Mouse (Mus musculus): ENCODE measurements around the gene Rusc2.

Rusc2 gene

DNA sequence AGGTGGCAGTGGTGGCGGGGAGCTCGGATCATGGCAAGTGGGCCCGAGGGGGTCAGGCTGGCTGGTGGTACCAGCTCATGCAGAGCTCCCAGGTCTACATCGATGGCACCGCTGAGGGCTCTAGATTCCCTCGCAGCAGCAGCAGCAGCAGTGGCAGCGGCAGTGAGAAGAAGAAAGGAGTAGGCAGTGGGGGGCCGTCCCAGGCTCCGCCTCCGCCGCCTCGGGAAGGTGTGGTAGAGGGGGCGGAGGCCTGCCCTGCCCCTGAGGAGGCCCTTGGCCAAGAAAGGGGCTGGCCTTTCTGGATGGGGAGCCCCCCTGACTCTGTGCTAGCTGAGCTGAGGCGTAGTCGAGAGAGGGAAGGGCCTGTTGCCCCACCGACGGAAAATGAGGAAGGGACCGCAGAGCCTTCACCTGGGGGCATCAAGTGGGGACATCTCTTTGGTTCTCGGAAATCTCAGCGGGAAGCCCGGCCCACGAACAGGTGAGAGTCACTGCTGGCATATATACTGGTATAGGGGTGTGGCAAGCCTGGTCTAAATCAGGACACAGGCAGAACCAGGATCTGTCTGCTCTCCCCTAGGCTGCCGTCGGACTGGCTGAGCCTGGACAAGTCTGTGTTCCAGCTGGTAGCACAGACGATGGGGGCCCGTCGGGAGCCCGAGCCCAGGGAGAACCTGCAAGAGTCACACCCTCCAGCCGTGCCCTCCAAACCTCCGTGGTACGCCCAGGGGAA is 44.0 kb downstream of the Rusc2 start:
- in situ Hi-C loops (cut with MboI; ENCODE audit: low pct_unique_long_range_greater_than_20kb in 1 of 2, low sequenced_read_pairs in 2 of 2, unreplicated experiment in 1 of 2), result no loop called here

DNA sequence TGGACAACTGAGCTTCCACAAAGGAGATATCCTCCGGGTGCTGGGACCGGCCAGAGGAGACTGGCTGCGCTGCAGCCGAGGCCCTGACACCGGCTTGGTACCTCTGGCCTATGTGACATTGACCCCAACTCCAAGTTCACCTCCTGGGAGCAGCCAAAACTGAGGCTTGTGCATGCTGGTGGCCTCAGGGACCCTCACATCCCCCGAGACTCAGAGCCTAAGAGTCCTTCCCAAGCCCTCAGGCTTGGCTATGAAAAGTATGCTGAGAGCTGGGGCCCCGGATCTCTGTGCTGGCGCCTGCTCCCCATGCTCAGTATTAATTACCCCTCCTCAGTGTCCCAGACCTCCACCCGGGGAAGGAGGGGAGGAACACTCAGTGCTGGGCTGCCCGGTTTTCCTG is 44.7 kb downstream of the Rusc2 start:
- in situ Hi-C loops (cut with MboI; ENCODE audit: low pct_unique_long_range_greater_than_20kb in 1 of 2, low sequenced_read_pairs in 2 of 2, unreplicated experiment in 1 of 2), result no loop called here

DNA sequence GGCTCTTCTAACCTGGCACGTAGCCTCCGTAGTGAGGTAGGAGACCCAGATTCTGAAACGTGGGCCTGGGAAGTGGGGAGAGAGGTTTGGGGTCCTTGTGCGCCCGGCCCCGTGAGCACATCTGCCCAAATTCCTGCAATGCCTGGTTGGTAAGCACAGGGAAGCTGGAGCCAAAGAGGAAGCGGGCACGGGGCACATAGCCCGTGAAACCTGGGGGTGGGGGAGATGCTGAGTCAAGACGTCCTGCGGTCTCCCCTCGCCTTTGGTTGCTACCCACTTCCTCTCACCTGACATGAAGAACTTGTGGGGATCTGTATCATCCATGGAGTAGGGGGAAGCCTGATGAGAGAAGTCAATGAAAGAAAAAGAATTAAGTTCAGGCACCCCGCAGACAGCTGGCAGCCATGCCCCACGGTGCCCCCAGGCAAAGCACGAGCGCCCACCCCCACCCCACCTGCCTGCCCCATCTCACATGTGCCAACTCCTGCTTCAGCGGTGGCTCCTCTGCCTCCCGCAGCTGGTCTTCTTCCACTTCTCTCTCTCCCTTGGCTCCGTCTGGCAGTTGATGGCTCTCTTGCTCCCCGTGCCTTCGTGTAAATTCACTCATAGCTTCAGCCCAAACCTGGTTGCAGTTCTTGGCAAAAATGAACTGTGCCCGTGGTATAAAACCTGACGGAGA is 45.9 kb downstream of the Rusc2 start:
- in situ Hi-C loops (cut with MboI; ENCODE audit: low pct_unique_long_range_greater_than_20kb in 1 of 2, low sequenced_read_pairs in 2 of 2, unreplicated experiment in 1 of 2), result no loop called here

DNA sequence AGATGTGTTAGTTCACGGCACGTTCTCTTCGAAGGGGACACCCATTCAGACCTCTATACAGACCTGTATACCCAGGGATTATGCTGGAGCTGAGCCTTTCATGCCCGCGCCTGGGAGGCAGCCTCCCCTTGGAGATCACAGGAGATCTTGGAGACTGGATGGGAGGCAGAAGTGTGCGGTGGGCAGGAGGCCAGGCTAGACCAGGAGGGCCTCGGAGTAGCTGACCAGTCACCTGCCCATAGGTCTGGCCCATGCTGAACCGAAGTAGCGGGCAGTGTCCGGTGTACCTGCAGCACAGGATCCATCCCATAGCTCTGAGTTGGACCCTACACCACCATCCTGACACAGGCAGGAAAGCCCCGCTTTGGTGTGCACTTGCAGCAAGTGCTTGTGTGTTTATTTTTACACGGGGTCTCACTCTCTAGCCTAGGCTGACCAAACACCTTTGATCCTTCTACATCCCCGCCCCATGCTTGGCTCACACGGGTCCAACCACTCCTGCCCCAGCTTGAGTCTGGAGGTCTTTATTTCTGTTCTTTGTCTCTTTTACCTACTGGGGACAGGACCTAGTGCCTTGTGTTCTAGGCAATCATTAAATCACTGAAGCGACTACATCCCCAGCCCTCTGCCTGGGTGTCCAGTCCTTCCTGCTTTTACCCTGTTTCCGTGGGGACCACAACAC is 46.5 kb downstream of the Rusc2 start:
- in situ Hi-C loops (cut with MboI; ENCODE audit: low pct_unique_long_range_greater_than_20kb in 1 of 2, low sequenced_read_pairs in 2 of 2, unreplicated experiment in 1 of 2), result no loop called here

DNA sequence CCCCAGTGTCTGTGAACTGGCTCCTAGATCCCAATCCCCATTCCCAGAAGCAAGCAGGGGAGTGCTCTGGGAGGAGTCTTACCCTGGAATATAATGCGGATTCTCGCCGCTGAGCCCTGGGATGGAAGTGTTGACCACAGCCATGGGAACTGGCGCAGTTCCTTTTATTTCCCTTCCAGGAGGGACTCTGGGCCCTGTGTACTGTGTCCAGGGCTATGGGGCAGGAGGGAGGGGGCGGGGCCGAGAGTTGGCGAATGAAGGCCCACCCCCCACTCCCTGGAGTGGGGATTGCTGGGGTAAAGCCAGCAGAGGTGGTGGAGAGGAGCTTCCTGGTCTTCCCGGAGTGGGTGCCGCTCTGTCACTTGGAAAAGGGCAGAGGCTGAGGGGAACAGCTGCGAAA is 47.2 kb downstream of the Rusc2 start, which contains the start of gene Fam166b:
Gene Fam166b (minus strand): TSS at position 189 of the 400 bp plus-strand sequence.
- in situ Hi-C loops (cut with MboI; ENCODE audit: low pct_unique_long_range_greater_than_20kb in 1 of 2, low sequenced_read_pairs in 2 of 2, unreplicated experiment in 1 of 2), result no loop called here

DNA sequence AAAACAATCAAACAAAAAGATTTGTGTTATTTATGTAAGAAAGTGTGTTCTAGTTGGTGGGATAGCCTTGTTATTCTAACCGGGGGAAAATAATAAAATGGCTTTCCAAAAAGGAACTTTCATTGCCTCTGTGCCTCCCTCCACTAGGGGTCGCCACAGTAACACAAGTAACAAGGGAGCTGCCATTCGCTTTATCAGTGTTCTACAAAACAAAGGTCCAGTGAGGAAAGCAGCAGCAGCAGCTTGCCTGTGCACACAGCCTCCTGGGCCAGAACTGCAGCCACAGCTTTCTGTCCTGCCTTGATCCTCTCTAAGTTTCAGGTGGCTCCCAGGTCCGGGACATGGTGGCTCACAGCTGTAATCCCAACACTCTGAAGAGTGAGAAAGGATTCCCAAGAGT is 49.9 kb downstream of the Rusc2 start:
- in situ Hi-C loops (cut with MboI; ENCODE audit: low pct_unique_long_range_greater_than_20kb in 1 of 2, low sequenced_read_pairs in 2 of 2, unreplicated experiment in 1 of 2), result no loop called here

DNA sequence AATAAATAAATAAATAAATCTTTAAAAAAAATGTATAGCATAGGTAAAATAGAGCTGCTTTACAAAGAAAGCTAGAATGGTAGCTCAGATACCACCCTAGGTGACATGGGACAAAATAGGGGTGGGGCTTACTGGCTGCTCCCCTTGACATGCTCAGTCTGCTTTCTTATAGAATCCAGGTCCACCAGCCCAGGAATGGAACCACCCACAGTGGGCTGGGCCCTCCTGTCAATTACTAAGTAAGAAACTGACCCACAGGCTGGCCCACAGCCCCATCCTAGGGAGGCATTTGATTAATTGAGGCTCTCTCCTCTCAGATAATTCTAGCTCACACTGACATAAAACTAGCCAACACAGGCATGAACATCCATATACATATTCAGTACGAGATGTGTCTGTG is 51.1 kb downstream of the Rusc2 start:
- in situ Hi-C loops (cut with MboI; ENCODE audit: low pct_unique_long_range_greater_than_20kb in 1 of 2, low sequenced_read_pairs in 2 of 2, unreplicated experiment in 1 of 2), result no loop called here

DNA sequence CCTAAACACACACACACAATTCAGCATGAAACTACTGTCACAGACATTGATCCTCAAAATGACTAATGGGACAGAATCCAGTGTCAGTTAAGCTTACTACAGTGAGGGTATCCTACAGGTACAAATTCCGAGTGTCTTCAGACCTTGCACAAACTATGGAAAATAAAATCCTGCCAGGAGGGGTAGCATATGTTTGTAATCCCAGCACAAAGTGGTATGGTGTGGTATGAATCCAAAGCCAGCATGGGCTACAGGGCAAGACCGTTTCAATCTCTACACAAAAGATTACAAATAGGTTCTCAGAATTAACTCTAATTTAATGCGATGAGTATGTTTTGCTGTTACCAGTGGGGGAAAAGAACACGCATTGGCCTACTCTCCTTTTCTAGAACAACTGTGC is 59.9 kb downstream of the Rusc2 start, which contains the start of gene Tesk1:
Gene Tesk1 (plus strand): TSS at position 301 of the 400 bp plus-strand sequence.
- in situ Hi-C loops (cut with MboI; ENCODE audit: low pct_unique_long_range_greater_than_20kb in 1 of 2, low sequenced_read_pairs in 2 of 2, unreplicated experiment in 1 of 2), result loop anchor here (5.0 kb wide), 2 partner anchors 36 to 41 kb away; partner anchors contain the start of gene Sit1 (in 1 of the 2)

DNA sequence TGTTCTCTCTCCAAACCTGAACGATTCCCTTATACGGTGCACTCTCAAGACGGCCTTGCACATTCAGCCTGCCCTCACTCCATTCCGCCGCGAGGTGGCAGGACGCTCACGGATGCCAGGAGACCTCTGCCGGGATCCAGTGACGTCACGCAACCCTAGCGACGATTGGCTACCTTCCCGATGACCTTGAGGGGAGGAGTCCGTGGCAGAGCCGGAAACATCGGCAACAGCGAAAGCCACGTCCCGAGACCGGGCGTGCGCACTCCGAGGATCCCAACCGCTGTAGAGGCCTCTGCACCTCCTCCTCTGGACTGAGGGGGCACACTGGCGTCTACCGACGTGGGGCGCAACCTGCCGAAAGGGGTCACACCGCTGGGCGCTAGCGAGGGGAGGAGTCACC is 60.3 kb downstream of the Rusc2 start:
- in situ Hi-C loops (cut with MboI; ENCODE audit: low pct_unique_long_range_greater_than_20kb in 1 of 2, low sequenced_read_pairs in 2 of 2, unreplicated experiment in 1 of 2), result loop anchor here (5.0 kb wide), 2 partner anchors 35 to 40 kb away; partner anchors contain the start of gene Sit1 (in 1 of the 2)

DNA sequence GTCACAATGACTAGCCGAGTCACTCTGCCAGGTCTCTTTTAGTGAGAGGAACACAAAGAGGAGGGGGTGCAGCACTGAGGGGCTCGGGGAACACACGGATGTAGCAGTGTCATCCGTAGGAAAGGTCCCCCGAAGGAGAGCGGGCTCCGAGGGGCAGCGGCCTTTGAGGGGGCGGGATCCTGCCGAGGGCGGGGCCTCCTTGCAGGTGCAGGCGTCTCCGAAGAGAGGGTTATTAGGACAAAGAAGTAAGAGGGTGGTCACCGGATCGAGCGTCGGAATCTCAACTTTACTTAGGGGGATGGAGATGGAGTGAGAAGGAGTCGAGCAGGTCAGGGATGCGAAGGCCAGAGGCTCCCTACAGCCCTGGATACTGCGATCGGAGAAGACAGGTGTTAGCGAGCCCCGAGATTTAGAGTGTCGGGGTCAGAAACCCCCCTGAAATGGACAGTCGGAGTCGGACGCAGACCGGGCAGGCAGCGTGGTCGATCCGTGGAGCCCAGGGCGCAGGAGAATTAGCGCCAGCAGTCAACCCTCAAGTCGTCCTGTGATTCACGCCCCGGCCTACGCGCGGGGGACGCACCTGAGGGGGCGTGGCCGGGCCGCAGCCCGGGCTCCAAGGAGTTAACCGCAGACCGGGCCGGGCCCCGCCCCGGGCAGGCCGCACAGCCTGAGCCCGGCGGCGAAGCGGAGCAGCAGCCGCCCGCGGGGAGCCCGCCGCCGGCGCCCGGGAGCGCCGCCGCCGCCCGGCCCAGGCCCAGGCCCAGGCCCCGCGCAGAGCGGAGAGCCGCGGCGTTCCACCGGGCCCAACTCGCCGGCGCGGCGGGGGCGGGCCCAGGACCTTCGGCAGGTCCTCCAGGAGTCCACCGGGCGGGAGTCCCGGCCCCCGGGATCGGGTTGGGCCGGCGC is 60.9 kb downstream of the Rusc2 start:
- in situ Hi-C loops (cut with MboI; ENCODE audit: low pct_unique_long_range_greater_than_20kb in 1 of 2, low sequenced_read_pairs in 2 of 2, unreplicated experiment in 1 of 2), result loop anchor here (5.0 kb wide), 2 partner anchors 35 to 40 kb away; partner anchors contain the start of gene Sit1 (in 1 of the 2)

DNA sequence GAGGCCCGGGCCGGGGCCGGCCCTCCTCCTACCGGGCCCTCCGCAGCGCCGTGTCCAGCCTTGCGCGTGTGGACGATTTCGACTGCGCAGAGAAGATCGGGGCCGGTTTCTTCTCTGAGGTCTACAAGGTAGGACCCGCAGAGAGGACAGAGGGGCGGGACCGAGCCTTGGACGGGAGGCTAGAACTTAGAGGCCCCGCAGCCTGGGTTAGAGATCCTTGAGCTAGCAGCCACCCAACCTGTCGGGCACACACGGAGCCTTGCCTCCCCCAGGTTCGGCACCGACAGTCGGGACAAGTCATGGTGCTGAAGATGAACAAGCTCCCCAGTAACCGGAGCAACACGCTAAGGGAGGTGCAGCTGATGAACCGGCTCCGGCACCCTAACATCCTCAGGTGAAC is 61.7 kb downstream of the Rusc2 start:
- in situ Hi-C loops (cut with MboI; ENCODE audit: low pct_unique_long_range_greater_than_20kb in 1 of 2, low sequenced_read_pairs in 2 of 2, unreplicated experiment in 1 of 2), result loop anchor here (5.0 kb wide), 2 partner anchors 34 to 39 kb away; partner anchors contain the start of gene Sit1 (in 1 of the 2)

DNA sequence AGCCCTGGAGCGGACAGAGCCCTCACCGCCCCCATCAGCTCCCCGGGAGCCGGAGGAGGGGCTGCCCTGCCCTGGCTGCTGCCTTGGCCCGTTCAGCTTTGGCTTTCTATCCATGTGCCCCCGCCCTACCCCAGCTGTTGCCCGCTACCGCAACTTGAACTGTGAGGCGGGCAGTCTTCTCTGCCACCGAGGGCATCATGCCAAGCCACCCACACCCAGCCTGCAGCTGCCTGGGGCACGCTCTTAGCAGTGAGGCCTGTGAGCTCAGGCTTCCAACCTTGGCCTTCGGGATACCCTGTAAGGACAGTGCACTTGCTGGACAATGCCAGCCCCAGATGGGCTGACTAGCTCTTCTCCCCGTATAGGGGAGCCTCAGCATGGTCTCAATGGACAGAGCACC is 65.5 kb downstream of the Rusc2 start:
- in situ Hi-C loops (cut with MboI; ENCODE audit: low pct_unique_long_range_greater_than_20kb in 1 of 2, low sequenced_read_pairs in 2 of 2, unreplicated experiment in 1 of 2), result no loop called here

DNA sequence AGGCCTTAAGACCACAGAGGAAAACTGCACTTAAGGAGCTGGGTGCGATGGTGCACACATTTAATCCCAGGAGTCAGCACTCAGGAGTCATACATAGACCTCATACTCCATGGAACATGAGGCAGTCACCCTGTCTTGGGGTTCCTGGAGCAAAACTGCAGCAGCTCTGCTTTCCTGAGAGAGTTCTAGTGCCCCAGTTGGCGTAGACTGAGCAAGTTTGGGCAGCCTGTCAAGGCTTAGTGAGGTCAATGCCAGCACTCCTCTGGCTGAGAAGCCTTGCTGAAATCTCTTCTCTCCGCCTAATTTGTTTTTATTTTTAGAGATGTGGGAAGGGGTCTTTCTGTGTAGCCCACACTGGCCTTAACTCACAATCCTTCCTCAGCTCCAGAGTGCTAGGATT is 66.8 kb downstream of the Rusc2 start:
- in situ Hi-C loops (cut with MboI; ENCODE audit: low pct_unique_long_range_greater_than_20kb in 1 of 2, low sequenced_read_pairs in 2 of 2, unreplicated experiment in 1 of 2), result no loop called here

DNA sequence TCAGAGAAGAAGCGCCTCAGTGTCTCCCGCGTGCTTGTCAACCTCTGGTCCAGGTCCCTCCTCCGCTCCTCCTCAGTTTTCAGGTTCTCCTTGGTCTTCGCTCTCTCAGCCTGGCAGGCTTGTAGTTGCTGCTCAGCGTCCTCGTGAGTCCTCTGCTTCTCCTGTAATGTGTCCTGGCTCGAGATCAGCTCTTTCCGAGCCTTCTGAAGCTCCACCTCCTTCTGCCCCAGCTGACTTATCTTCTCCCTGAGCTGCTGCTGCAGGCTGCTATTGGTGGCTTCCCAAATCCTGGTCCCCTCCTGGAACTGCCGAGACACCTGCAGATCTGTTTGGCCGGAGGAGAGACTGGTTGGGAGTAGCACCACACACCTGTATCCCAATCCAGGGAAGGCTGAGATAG is 70.5 kb downstream of the Rusc2 start:
- in situ Hi-C loops (cut with MboI; ENCODE audit: low pct_unique_long_range_greater_than_20kb in 1 of 2, low sequenced_read_pairs in 2 of 2, unreplicated experiment in 1 of 2), result no loop called here

DNA sequence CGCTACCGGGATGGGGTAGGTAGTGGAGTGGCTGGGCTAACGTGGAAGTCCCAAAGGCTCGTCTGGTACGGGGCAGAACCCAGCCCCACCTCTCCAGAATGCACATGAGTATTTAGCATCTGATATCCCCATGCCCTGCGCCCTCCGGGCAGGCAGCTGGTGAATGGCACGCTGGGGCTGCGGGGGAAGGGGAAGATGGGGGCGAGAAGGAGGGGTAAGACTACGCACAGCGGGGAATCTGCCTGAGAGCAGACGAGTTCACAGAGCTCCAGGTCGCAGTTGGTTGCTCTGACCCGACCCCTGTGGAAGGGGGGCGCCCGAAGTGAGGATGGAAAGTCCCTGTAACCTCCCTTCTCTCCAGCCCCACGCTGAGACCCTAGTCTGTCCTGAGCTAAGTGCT is 71.6 kb downstream of the Rusc2 start:
- in situ Hi-C loops (cut with MboI; ENCODE audit: low pct_unique_long_range_greater_than_20kb in 1 of 2, low sequenced_read_pairs in 2 of 2, unreplicated experiment in 1 of 2), result no loop called here

DNA sequence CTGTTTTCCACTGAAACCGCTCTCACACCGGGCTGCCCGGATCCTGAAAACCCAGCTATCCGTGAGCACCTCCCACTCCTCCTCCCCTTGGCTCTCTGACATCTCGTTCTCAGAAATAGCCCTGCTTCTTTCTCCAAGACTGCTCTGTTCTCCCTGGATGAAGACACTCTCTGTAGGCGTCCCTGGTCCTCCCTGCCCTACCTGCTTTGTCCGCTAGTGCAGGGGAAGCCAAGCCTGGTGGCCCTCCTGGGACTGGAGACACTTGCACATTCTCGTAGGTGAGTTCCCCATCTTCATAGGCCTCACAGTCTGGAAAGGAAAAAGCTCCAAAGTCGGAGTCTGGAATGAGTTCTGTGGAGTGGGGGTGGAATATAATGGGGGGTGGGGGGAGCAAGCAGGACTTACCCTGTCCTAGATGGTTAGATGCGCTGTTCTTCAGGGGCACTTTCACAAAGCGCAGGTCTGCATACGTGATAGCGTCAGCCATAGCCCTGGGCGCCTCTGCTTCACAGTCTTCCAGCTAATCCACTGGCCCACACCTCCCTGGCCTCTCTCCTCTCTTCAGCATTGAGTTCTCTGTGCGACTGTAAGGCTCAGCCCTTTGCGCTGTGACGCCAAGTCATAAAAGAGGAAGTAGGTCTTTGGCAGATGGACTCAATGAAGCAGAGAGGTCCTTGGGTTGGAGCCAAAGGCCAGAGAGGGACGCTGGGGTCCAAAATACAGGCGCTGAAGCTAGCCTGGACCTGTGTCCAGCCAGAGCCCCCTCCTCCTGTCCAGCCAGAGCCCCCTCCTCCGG is 72.5 kb downstream of the Rusc2 start, which contains the start of gene Cd72:
Gene Cd72 (minus strand): TSS at position 588 of the 796 bp plus-strand sequence.
- in situ Hi-C loops (cut with MboI; ENCODE audit: low pct_unique_long_range_greater_than_20kb in 1 of 2, low sequenced_read_pairs in 2 of 2, unreplicated experiment in 1 of 2), result no loop called here

DNA sequence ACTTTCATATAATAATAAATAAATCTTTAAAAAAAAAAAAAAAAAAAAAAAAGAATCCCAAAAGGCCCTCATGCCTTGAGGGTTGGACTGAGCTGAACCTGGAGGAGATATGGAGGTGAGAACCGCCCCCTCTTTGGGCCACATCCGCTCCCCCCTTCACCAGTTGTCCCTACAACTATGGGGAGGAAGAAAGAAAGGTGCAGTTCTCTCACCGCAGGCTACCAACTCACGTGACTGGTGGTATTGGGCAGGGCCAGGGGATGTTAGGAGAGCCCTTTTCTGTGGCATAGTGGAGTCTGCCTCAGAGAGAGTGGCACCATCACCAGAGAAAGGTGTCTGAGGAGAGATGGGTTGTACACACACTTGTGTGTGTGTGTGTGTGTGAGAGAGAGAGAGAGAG is 74.7 kb downstream of the Rusc2 start:
- in situ Hi-C loops (cut with MboI; ENCODE audit: low pct_unique_long_range_greater_than_20kb in 1 of 2, low sequenced_read_pairs in 2 of 2, unreplicated experiment in 1 of 2), result no loop called here

All from mouse embryonic stem cell (cell line).